Mouse (Mus musculus) embryo, embryonic 11 days (tissue): ENCODE results near the gene Tubb2b.

Experiments used
- DNase-seq: peaks from one replicate; pipeline ENCODE4 v3.0.0-alpha.2; 2015

Gene Tubb2b

GRCm38 (mm10) chr13:34134276-34134675 lies 4.0 kb upstream of the Tubb2b start:
- DNase-seq: no peak

GRCm38 (mm10) chr13:34133326-34134071 lies 3.2 kb upstream of the Tubb2b start:
- DNase-seq: peak; percentile 79

- no peak for DNase-seq
Measured at GRCm38 (mm10) chr13:34132875-34133274, 2.6 kb upstream of the Tubb2b start.

- peak; percentile 73 for DNase-seq
Measured at GRCm38 (mm10) chr13:34132299-34132698, 2.0 kb upstream of the Tubb2b start.

- peak; percentile 88 for DNase-seq
Measured at GRCm38 (mm10) chr13:34131708-34132060, 1.4 kb upstream of the Tubb2b start.

GRCm38 (mm10) chr13:34131011-34131707 lies 893 bp upstream of the Tubb2b start:
- peak; percentile 89 for DNase-seq

GRCm38 (mm10) chr13:34129485-34130225 lies 611 bp downstream of the Tubb2b start:
- DNase-seq: peak; percentile 85

GRCm38 (mm10) chr13:34128276-34129114 lies 1.8 kb downstream of the Tubb2b start:
- DNase-seq: no peak

GRCm38 (mm10) chr13:34125711-34126110 lies 4.6 kb downstream of the Tubb2b start:
- DNase-seq: no peak

GRCm38 (mm10) chr13:34120536-34120935 lies 9.7 kb downstream of the Tubb2b start:
- no peak for DNase-seq

GRCm38 (mm10) chr13:34119406-34119805 lies 10.9 kb downstream of the Tubb2b start:
- no peak for DNase-seq

- DNase-seq: no peak
Measured at GRCm38 (mm10) chr13:34118816-34119215, 11.4 kb downstream of the Tubb2b start.

- DNase-seq: no peak
Measured at GRCm38 (mm10) chr13:34116508-34116907, 13.8 kb downstream of the Tubb2b start.

GRCm38 (mm10) chr13:34114654-34115053 lies 15.6 kb downstream of the Tubb2b start:
- no peak for DNase-seq

- no peak for DNase-seq
Measured at GRCm38 (mm10) chr13:34113086-34113485, 17.2 kb downstream of the Tubb2b start.

GRCm38 (mm10) chr13:34112369-34113081 lies 17.7 kb downstream of the Tubb2b start:
- no peak for DNase-seq

- DNase-seq: no peak
Measured at GRCm38 (mm10) chr13:34111878-34112277, 18.4 kb downstream of the Tubb2b start.

GRCm38 (mm10) chr13:34111019-34111418 lies 19.2 kb downstream of the Tubb2b start:
- DNase-seq: no peak

GRCm38 (mm10) chr13:34109677-34110058 lies 20.6 kb downstream of the Tubb2b start:
- DNase-seq: no peak

- DNase-seq: no peak
Measured at GRCm38 (mm10) chr13:34109035-34109676, 21.1 kb downstream of the Tubb2b start.

GRCm38 (mm10) chr13:34106999-34107398 lies 23.3 kb downstream of the Tubb2b start:
- DNase-seq: no peak

- DNase-seq: no peak
Measured at GRCm38 (mm10) chr13:34106256-34106655, 24.0 kb downstream of the Tubb2b start.
